In the genomic region with DNA sequence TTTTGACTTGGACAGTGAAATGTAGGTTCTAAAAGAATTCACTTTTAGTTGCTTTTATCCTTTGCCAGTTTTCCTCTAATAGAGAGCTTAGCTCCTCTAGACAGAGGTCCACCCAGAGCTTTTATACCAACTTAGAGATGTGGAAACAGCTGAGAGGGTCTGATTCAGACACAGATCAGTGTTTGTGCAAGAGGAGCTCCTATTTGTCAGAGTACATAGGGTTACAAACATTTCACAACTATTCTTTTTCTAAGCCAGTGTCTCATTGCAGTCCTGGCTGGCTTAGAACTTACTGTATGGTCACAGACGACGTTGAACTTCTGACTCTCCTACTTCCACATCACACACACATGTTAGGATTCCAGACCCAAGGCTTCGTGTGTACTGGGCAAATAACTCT, we compare ENCODE assay signal across 15 mouse cellular contexts.
"Had no signal": no experiment of that assay in that cellular context is flagged by ENCODE, and none has a peak within 500 bp of the region (broad histone marks: within the 10 kb centered on the region; RNA-seq: fewer than 3 reads in every experiment).

No protein-coding gene starts in this region.

- DNase-seq: retina, postnatal 1 day; right cerebral cortex, adult 18-20 months; right cerebral cortex, postnatal 14 days; right cerebral cortex, postnatal 25 days; right cerebral cortex, postnatal 4 days; spleen, adult 18-20 months; thymus, adult 18-20 months; thymus, adult 2 months; thymus, postnatal 14 days; thymus, postnatal 25 days; thymus, postnatal 36 days; thymus, postnatal 4 days had no signal

- H3K9ac ChIP-seq: neural tube, embryonic 15.5 days; stomach, embryonic 15.5 days had no signal

- H3K9me3 ChIP-seq: neural tube, embryonic 15.5 days; stomach, embryonic 15.5 days had no signal

- H3K4me3 ChIP-seq: neural tube, embryonic 15.5 days; stomach, embryonic 15.5 days had no signal

- H3K27ac ChIP-seq: neural tube, embryonic 15.5 days; stomach, embryonic 15.5 days; stomach, postnatal 0 days had no signal

- H3K4me2 ChIP-seq: neural tube, embryonic 15.5 days; stomach, embryonic 15.5 days had no signal

- H3K4me1 ChIP-seq: neural tube, embryonic 15.5 days; stomach, embryonic 15.5 days had no signal

- H3K27me3 ChIP-seq: neural tube, embryonic 15.5 days; stomach, embryonic 15.5 days had no signal
